Mouse (Mus musculus): ENCODE data around the gene Heatr9. TPM values are rescaled to one million over a fixed set of nuclear protein-coding genes. Genes with fewer than 3 reads are reported as not detected.
A peak's percentile ranks its signal among the peaks of the same experiment; 100 is the strongest.

The Heatr9 gene
- total RNA-seq, 2 experiments from 2014 or later, result not detected

- DNase-seq, result no peak
Observed at GRCm38 (mm10) chr11:83530360-83530759, 8.4 kb upstream of the Heatr9 start, which contains the start of gene Ccl5. Ccl5 (minus strand) TSS chr11:83530518.

- no peak for DNase-seq
Observed at GRCm38 (mm10) chr11:83529024-83529423, 7.0 kb upstream of the Heatr9 start.

GRCm38 (mm10) chr11:83518371-83518770, 3.6 kb downstream of the Heatr9 start:
- no peak for DNase-seq

GRCm38 (mm10) chr11:83517153-83517552, 4.8 kb downstream of the Heatr9 start:
- DNase-seq, result no peak

- no peak for DNase-seq
Observed at GRCm38 (mm10) chr11:83509521-83509920, 12.5 kb downstream of the Heatr9 start.

- DNase-seq, result no peak
Observed at GRCm38 (mm10) chr11:83504308-83504707, 17.7 kb downstream of the Heatr9 start.

GRCm38 (mm10) chr11:83495571-83495970, 26.4 kb downstream of the Heatr9 start:
- DNase-seq, result no peak

- no peak for DNase-seq
Observed at GRCm38 (mm10) chr11:83491488-83491887, 30.5 kb downstream of the Heatr9 start.

- no peak for DNase-seq
Observed at GRCm38 (mm10) chr11:83473235-83474016, 48.5 kb downstream of the Heatr9 start.

GRCm38 (mm10) chr11:83472324-83473234, 49.4 kb downstream of the Heatr9 start, which contains the start of gene Taf15:
Taf15 (plus strand) TSS chr11:83473086.
- DNase-seq, result peak; percentile 96

GRCm38 (mm10) chr11:83471766-83472165, 50.2 kb downstream of the Heatr9 start:
- no peak for DNase-seq

- no peak for DNase-seq
Observed at GRCm38 (mm10) chr11:83468765-83469164, 53.2 kb downstream of the Heatr9 start.

GRCm38 (mm10) chr11:83467120-83467652, 54.8 kb downstream of the Heatr9 start:
- DNase-seq, result peak; percentile 75

- DNase-seq, result peak; percentile 32
Observed at GRCm38 (mm10) chr11:83465976-83466375, 56.0 kb downstream of the Heatr9 start.

- DNase-seq, result peak; percentile 67
Observed at GRCm38 (mm10) chr11:83462711-83463244, 59.2 kb downstream of the Heatr9 start, which contains the start of gene Mmp28. Mmp28 (minus strand) TSS chr11:83463071.

Other genes with a start within 250 kb of the Heatr9 start
- under 1 TPM in 1 of 2 experiments, not detected in 1; 0.47 TPM for gene Slfn14, start 235.4 kb downstream of the Heatr9 start, total RNA-seq (2021)
- 10 to 100 TPM; 39.7 to 49.1 TPM for gene Ap2b1, start 223.2 kb downstream of the Heatr9 start, total RNA-seq (2021)
- 10 to 100 TPM; 14.5 to 19.2 TPM for gene Pex12, start 219.6 kb downstream of the Heatr9 start, total RNA-seq (2021)
- under 1 TPM; 0.75 to 0.81 TPM for gene Rasl10b, start 113.0 kb downstream of the Heatr9 start, total RNA-seq (2021)
- not detected for gene Gas2l2, start 92.7 kb downstream of the Heatr9 start, total RNA-seq (2021)
- under 1 TPM in 1 of 2 experiments, not detected in 1; 0.29 TPM for gene 1700020L24Rik, start 84.5 kb downstream of the Heatr9 start, total RNA-seq (2021)
- gene Mmp28, start 59.1 kb downstream of the Heatr9 start, total RNA-seq (2021), result 1 to 10 TPM; 3.7 to 4.6 TPM
- 10 to 100 TPM; 21.1 to 29.7 TPM for gene Taf15, start 49.1 kb downstream of the Heatr9 start, total RNA-seq (2021)
- gene Ccl5, start 8.3 kb upstream of the Heatr9 start, total RNA-seq (2021), result not detected
- gene Ccl9, start 56.5 kb upstream of the Heatr9 start, total RNA-seq (2021), result 1 to 10 TPM; 2.9 to 4.3 TPM
- gene Ccl6, start 70.9 kb upstream of the Heatr9 start, total RNA-seq (2021), result 1 to 10 TPM; 3.3 to 3.4 TPM
- not detected for gene Rpl9-ps1, start 123.4 kb upstream of the Heatr9 start, total RNA-seq (2021)
- gene Ccl3, start 127.2 kb upstream of the Heatr9 start, total RNA-seq (2021), result not detected
- gene Ccl4, start 140.4 kb upstream of the Heatr9 start, total RNA-seq (2021), result not detected
- gene Wfdc17, start 181.8 kb upstream of the Heatr9 start, total RNA-seq (2021), result 1 to 10 TPM; 1.5 to 1.7 TPM
- gene Wfdc18, start 186.8 kb upstream of the Heatr9 start, total RNA-seq (2021), result not detected
- not detected for gene Wfdc21, start 224.8 kb upstream of the Heatr9 start, total RNA-seq (2021)
- 1 to 10 TPM; 8.1 to 10.0 TPM for gene Heatr6, start 231.5 kb upstream of the Heatr9 start, total RNA-seq (2021)